Mouse (Mus musculus): ENCODE data around the gene Trdn. TPM values are rescaled to one million over a fixed set of nuclear protein-coding genes. Genes with fewer than 3 reads are reported as not detected.

Gene Trdn
- not detected for polyA plus RNA-seq (2014; fragmentation: Illumina TruSeq; extraction: RNeasy Lipid Tissue Mini Kit (QIAGEN cat#74804); ENCODE audit: low read depth, low replicate concordance)

GRCm38 (mm10) chr10:33080254-33080653, at the start of gene Trdn:
Gene Trdn, plus strand, starts transcription at chr10:33080554.

Other genes with a start within 250 kb of the Trdn start
- gene Nkain2, start 190.1 kb upstream of the Trdn start, polyA plus RNA-seq (2014; fragmentation: Illumina TruSeq; extraction: RNeasy Lipid Tissue Mini Kit (QIAGEN cat#74804); ENCODE audit: low read depth, low replicate concordance): 1.2 TPM